Mouse (Mus musculus): ENCODE measurements around the gene Scd2. TPM values are rescaled to one million over a fixed set of nuclear protein-coding genes. Genes with fewer than 3 reads are reported as not detected.
"Not testable (repeated sequence)": the region's sequence is repeated elsewhere in the genome, so short reads cannot be mapped to it uniquely, and the experiment has no call there.

The Scd2 gene
- polyA plus RNA-seq, 1 experiment from 2014 or later: 293 TPM

- no peaks in the 10 kb centered on the region for H3K9me3 ChIP-seq (ENCODE audit: control insufficient read depth, low read length)
- H3K4me2 ChIP-seq (ENCODE audit: low read depth, low read length): no peak overlapping the region
- H3K27me3 ChIP-seq (ENCODE audit: control insufficient read depth, insufficient read depth, low read length): no peaks in the 10 kb centered on the region
- H3K4me3 ChIP-seq (ENCODE audit: low read depth, low read length): no peak overlapping the region
- no peak overlapping the region for H3K27ac ChIP-seq (ENCODE audit: low read depth, low read length)
- ATAC-seq (ENCODE audit: low read depth): no peak
- 91% methylated on average over 15 of the region's 15 CpGs for WGBS
- H3K9ac ChIP-seq (replicated peaks; ENCODE audit: low read depth, low read length): no peak overlapping the region
- H3K36me3 ChIP-seq (ENCODE audit: control insufficient read depth, insufficient read depth, low read length): peaks cover 67% of the 10 kb centered on the region
- H3K4me1 ChIP-seq (ENCODE audit: control insufficient read depth, insufficient read depth, low read length): peaks cover 14% of the 10 kb centered on the region
Observed at GRCm38 (mm10) chr19:44305701-44306100, 12.2 kb downstream of the Scd2 start.

GRCm38 (mm10) chr19:44306171-44306570 lies 12.7 kb downstream of the Scd2 start:
- no peak overlapping the region for H3K9ac ChIP-seq (replicated peaks; ENCODE audit: low read depth, low read length)
- H3K36me3 ChIP-seq (ENCODE audit: control insufficient read depth, insufficient read depth, low read length): peaks cover 62% of the 10 kb centered on the region
- ATAC-seq (ENCODE audit: low read depth): no peak
- WGBS: 78% methylated on average over 7 of the region's 7 CpGs
- no peak overlapping the region for H3K27ac ChIP-seq (ENCODE audit: low read depth, low read length)
- no peaks in the 10 kb centered on the region for H3K9me3 ChIP-seq (ENCODE audit: control insufficient read depth, low read length)
- H3K4me2 ChIP-seq (ENCODE audit: low read depth, low read length): no peak overlapping the region
- no peaks in the 10 kb centered on the region for H3K27me3 ChIP-seq (ENCODE audit: control insufficient read depth, insufficient read depth, low read length)
- 0 out of 2 replicates have a peak, but pooled peaks cover 13% of the 10 kb centered on the region for H3K4me1 ChIP-seq (ENCODE audit: control insufficient read depth, insufficient read depth, low read length)
- H3K4me3 ChIP-seq (ENCODE audit: low read depth, low read length): no peak overlapping the region

DNA sequence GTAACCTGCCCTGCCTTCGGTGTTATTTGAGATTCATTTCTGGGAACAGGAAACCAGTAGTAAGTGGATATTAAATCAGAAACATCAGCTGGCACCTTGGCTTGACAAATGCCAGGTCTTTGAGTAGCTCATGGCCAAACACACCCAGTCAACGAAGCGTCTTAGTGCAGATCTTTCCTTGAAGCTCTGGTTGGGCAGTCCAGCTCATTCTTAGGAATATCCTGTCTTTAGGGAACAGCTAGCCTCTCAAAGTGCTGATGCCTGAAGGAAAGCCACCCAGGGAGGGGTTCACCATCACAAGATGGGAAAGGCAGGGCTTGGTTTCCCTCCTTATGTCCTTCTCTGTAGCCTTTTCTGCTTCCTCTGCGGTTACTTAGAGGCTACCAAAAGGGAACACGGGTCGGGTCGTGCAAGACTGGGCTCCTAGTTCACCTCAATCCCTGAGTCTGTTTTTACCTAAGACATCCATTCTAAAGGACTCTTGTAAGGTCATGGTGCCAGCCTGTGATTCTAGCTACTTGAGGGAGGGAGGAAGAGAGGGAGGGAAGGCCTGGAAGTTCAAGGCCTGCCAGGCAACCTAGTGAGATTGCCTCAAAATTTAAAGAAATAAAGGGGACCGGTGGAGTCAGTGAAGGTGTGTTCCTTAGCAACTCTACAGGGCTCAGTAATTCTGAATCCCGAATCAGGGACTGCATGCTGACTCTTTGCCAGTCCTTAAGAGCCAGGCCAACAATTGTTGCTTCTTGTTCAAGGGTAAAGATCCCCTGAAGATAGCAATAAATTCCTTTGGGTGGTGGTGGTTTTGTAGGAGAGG lies 13.8 kb downstream of the Scd2 start:
- 76% methylated on average over 9 of the region's 9 CpGs for WGBS
- H3K4me2 ChIP-seq (ENCODE audit: low read depth, low read length): no peak overlapping the region
- H3K27me3 ChIP-seq (ENCODE audit: control insufficient read depth, insufficient read depth, low read length): no peaks in the 10 kb centered on the region
- H3K9me3 ChIP-seq (ENCODE audit: control insufficient read depth, low read length): no peaks in the 10 kb centered on the region
- no peak overlapping the region for H3K9ac ChIP-seq (replicated peaks; ENCODE audit: low read depth, low read length)
- H3K4me1 ChIP-seq (ENCODE audit: control insufficient read depth, insufficient read depth, low read length): 0 out of 2 replicates have a peak, but pooled peaks cover 8% of the 10 kb centered on the region
- no peak overlapping the region for H3K4me3 ChIP-seq (ENCODE audit: low read depth, low read length)
- H3K27ac ChIP-seq (ENCODE audit: low read depth, low read length): no peak overlapping the region
- H3K36me3 ChIP-seq (ENCODE audit: control insufficient read depth, insufficient read depth, low read length): peaks cover 52% of the 10 kb centered on the region
- no peak for ATAC-seq (ENCODE audit: low read depth)

- Histone ChIP-seq H3K4me2 (ENCODE audit: low read depth, low read length) (no peak overlapping the region), H3K27me3 (ENCODE audit: control insufficient read depth, insufficient read depth, low read length) (no peaks in the 10 kb centered on the region), H3K4me3 (ENCODE audit: low read depth, low read length) (no peak overlapping the region), H3K36me3 (ENCODE audit: control insufficient read depth, insufficient read depth, low read length) (peaks cover 45% of the 10 kb centered on the region), H3K9ac (replicated peaks; ENCODE audit: low read depth, low read length) (no peak overlapping the region), H3K4me1 (ENCODE audit: control insufficient read depth, insufficient read depth, low read length) (0 out of 2 replicates have a peak, but pooled peaks cover 6% of the 10 kb centered on the region), H3K9me3 (ENCODE audit: control insufficient read depth, low read length) (no peaks in the 10 kb centered on the region), H3K27ac (ENCODE audit: low read depth, low read length) (no peak overlapping the region)
- WGBS: 85% methylated on average over 6 of the region's 6 CpGs
- no peak for ATAC-seq (ENCODE audit: low read depth)
Observed at GRCm38 (mm10) chr19:44307915-44308470, 14.5 kb downstream of the Scd2 start.

- WGBS: 89% methylated on average over 8 of the region's 8 CpGs
- Histone ChIP-seq H3K27ac (ENCODE audit: low read depth, low read length) (no peak overlapping the region), H3K4me1 (ENCODE audit: control insufficient read depth, insufficient read depth, low read length) (0 out of 2 replicates have a peak, but pooled peaks cover 6% of the 10 kb centered on the region), H3K36me3 (ENCODE audit: control insufficient read depth, insufficient read depth, low read length) (peaks cover 38% of the 10 kb centered on the region), H3K9me3 (ENCODE audit: control insufficient read depth, low read length) (no peaks in the 10 kb centered on the region), H3K9ac (replicated peaks; ENCODE audit: low read depth, low read length) (no peak overlapping the region), H3K27me3 (ENCODE audit: control insufficient read depth, insufficient read depth, low read length) (no peaks in the 10 kb centered on the region), H3K4me3 (ENCODE audit: low read depth, low read length) (no peak overlapping the region), H3K4me2 (ENCODE audit: low read depth, low read length) (no peak overlapping the region)
- no peak for ATAC-seq (ENCODE audit: low read depth)
Observed at GRCm38 (mm10) chr19:44308611-44309246, 15.3 kb downstream of the Scd2 start.

DNA sequence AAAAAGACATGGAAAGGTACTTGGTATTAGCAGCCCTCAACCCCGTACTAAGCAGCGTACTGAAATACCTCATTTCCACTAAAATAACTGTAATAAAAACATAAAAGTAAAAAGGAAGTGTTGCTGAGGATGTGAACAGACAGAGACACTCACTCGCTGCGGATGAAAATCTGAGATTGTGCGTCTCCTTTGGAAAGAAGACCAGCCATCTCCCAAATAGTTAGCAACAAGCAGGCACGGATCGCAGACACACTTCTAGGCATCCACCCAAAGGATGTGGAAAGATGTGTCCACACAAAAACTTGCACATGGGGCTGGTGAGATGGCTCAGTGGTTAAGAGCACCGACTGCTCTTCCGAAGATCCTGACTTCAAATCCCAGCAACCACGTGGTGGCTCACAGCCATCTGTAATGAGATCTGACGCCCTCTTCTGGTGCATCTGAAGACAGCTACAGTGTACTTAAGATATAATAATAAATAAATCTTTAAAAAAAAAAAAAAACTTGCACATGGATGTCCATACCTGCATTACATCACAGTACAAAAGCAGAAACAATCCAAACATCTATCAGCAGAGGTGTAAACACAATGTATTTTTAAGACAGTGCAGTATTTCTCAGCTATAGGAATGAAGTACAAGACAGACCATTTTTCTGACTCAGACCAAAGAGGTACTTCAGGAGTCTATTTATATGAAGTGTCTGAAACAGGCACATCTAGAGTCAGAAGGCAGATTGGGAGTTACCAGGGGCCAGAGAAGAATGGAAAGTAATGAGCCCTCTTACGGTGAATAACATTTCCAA lies 16.1 kb downstream of the Scd2 start:
- Histone ChIP-seq H3K9me3 (ENCODE audit: control insufficient read depth, low read length) (no peaks in the 10 kb centered on the region), H3K4me3 (ENCODE audit: low read depth, low read length) (no peak overlapping the region), H3K4me1 (ENCODE audit: control insufficient read depth, insufficient read depth, low read length) (0 out of 2 replicates have a peak, but pooled peaks cover 6% of the 10 kb centered on the region), H3K4me2 (ENCODE audit: low read depth, low read length) (no peak overlapping the region), H3K36me3 (ENCODE audit: control insufficient read depth, insufficient read depth, low read length) (peaks cover 30% of the 10 kb centered on the region), H3K9ac (replicated peaks; ENCODE audit: low read depth, low read length) (no peak overlapping the region), H3K27ac (ENCODE audit: low read depth, low read length) (no peak overlapping the region), H3K27me3 (ENCODE audit: control insufficient read depth, insufficient read depth, low read length) (no peaks in the 10 kb centered on the region)
- no peak for ATAC-seq (ENCODE audit: low read depth)
- WGBS: 84% methylated on average over 12 of the region's 12 CpGs

GRCm38 (mm10) chr19:44310155-44310575 lies 16.7 kb downstream of the Scd2 start:
- H3K9ac ChIP-seq (replicated peaks; ENCODE audit: low read depth, low read length); H3K4me3 ChIP-seq (ENCODE audit: low read depth, low read length); ATAC-seq (ENCODE audit: low read depth); H3K27ac ChIP-seq (ENCODE audit: low read depth, low read length); H3K4me1 ChIP-seq (ENCODE audit: control insufficient read depth, insufficient read depth, low read length); H3K4me2 ChIP-seq (ENCODE audit: low read depth, low read length); H3K9me3 ChIP-seq (ENCODE audit: control insufficient read depth, low read length); H3K27me3 ChIP-seq (ENCODE audit: control insufficient read depth, insufficient read depth, low read length): not testable (repeated sequence)
- WGBS: 97% methylated on average over 1 of the region's 1 CpGs
- H3K36me3 ChIP-seq (ENCODE audit: control insufficient read depth, insufficient read depth, low read length): peaks cover 23% of the 10 kb centered on the region

DNA sequence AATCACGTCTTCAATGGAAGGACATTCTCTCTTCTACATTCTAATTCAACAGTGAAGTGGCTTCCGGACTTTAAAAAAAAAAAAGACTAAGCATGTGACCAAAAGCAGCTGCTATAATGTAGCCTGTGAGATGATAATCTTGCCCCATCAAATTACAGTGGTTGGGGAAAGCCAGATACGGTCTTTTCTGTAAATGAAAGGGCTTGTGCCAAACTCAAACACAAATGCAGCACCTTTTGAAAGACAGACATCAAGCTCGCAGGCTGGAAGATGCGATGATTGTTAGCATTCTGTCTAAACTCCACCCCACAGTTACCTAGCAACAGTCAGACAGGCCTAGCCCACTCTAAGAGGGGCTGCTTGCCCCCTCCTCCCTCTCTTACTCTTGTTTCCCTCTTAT lies 17.3 kb downstream of the Scd2 start:
- no peak for ATAC-seq (ENCODE audit: low read depth)
- 20% methylated on average over 5 of the region's 5 CpGs for WGBS
- H3K36me3 ChIP-seq (ENCODE audit: control insufficient read depth, insufficient read depth, low read length): peaks cover 18% of the 10 kb centered on the region
- no peak overlapping the region for H3K4me3 ChIP-seq (ENCODE audit: low read depth, low read length)
- no peak overlapping the region for H3K9ac ChIP-seq (replicated peaks; ENCODE audit: low read depth, low read length)
- 0 out of 2 replicates have a peak, but pooled peaks cover 9% of the 10 kb centered on the region for H3K4me1 ChIP-seq (ENCODE audit: control insufficient read depth, insufficient read depth, low read length)
- H3K9me3 ChIP-seq (ENCODE audit: control insufficient read depth, low read length): no peaks in the 10 kb centered on the region
- H3K4me2 ChIP-seq (ENCODE audit: low read depth, low read length): no peak overlapping the region
- H3K27ac ChIP-seq (ENCODE audit: low read depth, low read length): no peak overlapping the region
- H3K27me3 ChIP-seq (ENCODE audit: control insufficient read depth, insufficient read depth, low read length): no peaks in the 10 kb centered on the region

Data from neural tube, embryonic 14.5 days (tissue).